Mouse (Mus musculus): ENCODE results near the gene Nol4l. TPM values are rescaled to one million over a fixed set of nuclear protein-coding genes. Genes with fewer than 3 reads are reported as not detected.

Gene Nol4l
- polyA plus RNA-seq (2015; fragmentation: Nextera tagmentation; extraction: Ambion mirVana), result 42.6 and 45.4 TPM in 2 replicates

- Histone ChIP-seq H3K4me1 (replicated peaks) (peaks cover 38% of the 10 kb centered on the region), H3K9me3 (no peaks in the 10 kb centered on the region), H3K9ac (peak within 1 kb of the TSS; percentile 86), H3K27me3 (no peaks in the 10 kb centered on the region), H3K27ac (replicated peaks) (peak within 1 kb of the TSS; percentile 89), H3K4me3 (peak within 1 kb of the TSS; percentile 98), H3K4me2 (peak within 1 kb of the TSS; percentile 93), H3K36me3 (no peaks in the 10 kb centered on the region)
- ATAC-seq (ENCODE audit: low FRiP score, low read depth), result peak; percentile 32
- under 1% methylated on average over 40 of the region's 86 CpGs for WGBS
These were observed at the start of gene Nol4l for GRCm38 (mm10) chr2:153529931-153530766. Gene Nol4l, minus strand, starts transcription at chr2:153529971.

GRCm38 (mm10) chr2:153577122-153577521 is 47.4 kb upstream of the Nol4l start:
- Histone ChIP-seq H3K4me1 (replicated peaks) (no peaks in the 10 kb centered on the region; the same call in 1 of the 2 replicates), H3K36me3 (no peaks in the 10 kb centered on the region), H3K27me3 (no peaks in the 10 kb centered on the region), H3K4me2 (no peak overlapping the region), H3K9ac (no peak overlapping the region), H3K4me3 (no peak overlapping the region), H3K27ac (replicated peaks) (no peak overlapping the region), H3K9me3 (no peaks in the 10 kb centered on the region)
- ATAC-seq (ENCODE audit: low FRiP score, low read depth), result no peak
- WGBS, result 37% methylated on average over 4 of the region's 4 CpGs

GRCm38 (mm10) chr2:153576150-153576549 is 46.4 kb upstream of the Nol4l start:
- Histone ChIP-seq H3K36me3 (no peaks in the 10 kb centered on the region), H3K9ac (no peak overlapping the region), H3K27me3 (no peaks in the 10 kb centered on the region), H3K4me3 (no peak overlapping the region), H3K4me1 (replicated peaks) (no peaks in the 10 kb centered on the region; the same call in 1 of the 2 replicates), H3K27ac (replicated peaks) (no peak overlapping the region), H3K9me3 (no peaks in the 10 kb centered on the region), H3K4me2 (no peak overlapping the region)
- WGBS, result 81% methylated on average over 3 of the region's 3 CpGs
- no peak for ATAC-seq (ENCODE audit: low FRiP score, low read depth)

GRCm38 (mm10) chr2:153575554-153575953 is 45.8 kb upstream of the Nol4l start:
- ATAC-seq (ENCODE audit: low FRiP score, low read depth), result no peak
- H3K4me2 ChIP-seq, result no peak overlapping the region
- 54% methylated on average over 6 of the region's 6 CpGs for WGBS
- no peaks in the 10 kb centered on the region for H3K9me3 ChIP-seq
- no peaks in the 10 kb centered on the region; the same call in 1 of the 2 replicates for H3K4me1 ChIP-seq (replicated peaks)
- H3K4me3 ChIP-seq, result no peak overlapping the region
- H3K9ac ChIP-seq, result no peak overlapping the region
- H3K27me3 ChIP-seq, result no peaks in the 10 kb centered on the region
- no peak overlapping the region for H3K27ac ChIP-seq (replicated peaks)
- H3K36me3 ChIP-seq, result no peaks in the 10 kb centered on the region

GRCm38 (mm10) chr2:153573101-153573500 is 43.3 kb upstream of the Nol4l start:
- Histone ChIP-seq H3K9me3 (no peaks in the 10 kb centered on the region), H3K36me3 (no peaks in the 10 kb centered on the region), H3K27ac (replicated peaks) (no peak overlapping the region), H3K4me2 (no peak overlapping the region), H3K4me1 (replicated peaks) (no peaks in the 10 kb centered on the region; the same call in 1 of the 2 replicates), H3K27me3 (no peaks in the 10 kb centered on the region), H3K4me3 (no peak overlapping the region), H3K9ac (no peak overlapping the region)
- ATAC-seq (ENCODE audit: low FRiP score, low read depth), result no peak
- 91% methylated on average over 9 of the region's 9 CpGs for WGBS

- 98% methylated on average over 6 of the region's 6 CpGs for WGBS
These were observed 38.8 kb upstream of the Nol4l start for GRCm38 (mm10) chr2:153568541-153568940.

GRCm38 (mm10) chr2:153568013-153568412 is 38.2 kb upstream of the Nol4l start:
- H3K9ac ChIP-seq, result no peak overlapping the region

More at GRCm38 (mm10) chr2:153568541-153568940, 38.8 kb upstream of the Nol4l start:
- H3K36me3 ChIP-seq, result no peaks in the 10 kb centered on the region
- no peak overlapping the region for H3K4me3 ChIP-seq
- ATAC-seq (ENCODE audit: low FRiP score, low read depth), result no peak
- no peaks in the 10 kb centered on the region for H3K9me3 ChIP-seq
- H3K4me2 ChIP-seq, result no peak overlapping the region
- H3K4me1 ChIP-seq (replicated peaks), result no peaks in the 10 kb centered on the region
- H3K27me3 ChIP-seq, result no peaks in the 10 kb centered on the region
- H3K9ac ChIP-seq, result no peak overlapping the region
- H3K27ac ChIP-seq (replicated peaks), result no peak overlapping the region

GRCm38 (mm10) chr2:153564343-153564742 is 34.6 kb upstream of the Nol4l start:
- Histone ChIP-seq H3K27me3 (no peaks in the 10 kb centered on the region), H3K4me2 (no peak overlapping the region), H3K27ac (replicated peaks) (no peak overlapping the region), H3K9ac (no peak overlapping the region), H3K36me3 (no peaks in the 10 kb centered on the region), H3K4me1 (replicated peaks) (peaks cover 24% of the 10 kb centered on the region), H3K9me3 (no peaks in the 10 kb centered on the region), H3K4me3 (no peak overlapping the region)
- WGBS, result 85% methylated on average over 3 of the region's 3 CpGs
- ATAC-seq (ENCODE audit: low FRiP score, low read depth), result no peak

More at GRCm38 (mm10) chr2:153568013-153568412, 38.2 kb upstream of the Nol4l start:
- H3K4me3 ChIP-seq, result no peak overlapping the region
- no peaks in the 10 kb centered on the region for H3K36me3 ChIP-seq
- H3K27ac ChIP-seq (replicated peaks), result no peak overlapping the region
- 88% methylated on average over 4 of the region's 4 CpGs for WGBS
- no peak for ATAC-seq (ENCODE audit: low FRiP score, low read depth)
- H3K27me3 ChIP-seq, result no peaks in the 10 kb centered on the region
- no peaks in the 10 kb centered on the region for H3K4me1 ChIP-seq (replicated peaks)
- no peak overlapping the region for H3K4me2 ChIP-seq
- H3K9me3 ChIP-seq, result no peaks in the 10 kb centered on the region

- Histone ChIP-seq H3K4me2 (peak overlapping the region; percentile 52; the same call in 1 of the 2 replicates), H3K9me3 (no peaks in the 10 kb centered on the region), H3K4me1 (replicated peaks) (peaks cover 27% of the 10 kb centered on the region), H3K27ac (replicated peaks) (peak overlapping the region; percentile 75), H3K4me3 (no peak overlapping the region), H3K27me3 (no peaks in the 10 kb centered on the region), H3K36me3 (no peaks in the 10 kb centered on the region), H3K9ac (no peak overlapping the region)
- no peak for ATAC-seq (ENCODE audit: low FRiP score, low read depth)
- 29% methylated on average over 5 of the region's 5 CpGs for WGBS
These were observed 31.8 kb upstream of the Nol4l start for GRCm38 (mm10) chr2:153561564-153561963.

GRCm38 (mm10) chr2:153560664-153561541 is 31.1 kb upstream of the Nol4l start:
- no peaks in the 10 kb centered on the region for H3K9me3 ChIP-seq
- peak overlapping the region; percentile 52 for H3K4me2 ChIP-seq
- peak overlapping the region; percentile 75 for H3K27ac ChIP-seq (replicated peaks)
- peak overlapping the region; percentile 14 for H3K4me3 ChIP-seq
- peak overlapping the region; percentile 21 for H3K9ac ChIP-seq
- H3K4me1 ChIP-seq (replicated peaks), result peaks cover 27% of the 10 kb centered on the region
- peak; percentile 85 for ATAC-seq (ENCODE audit: low FRiP score, low read depth)
- H3K36me3 ChIP-seq, result no peaks in the 10 kb centered on the region
- 7% methylated on average over 21 of the region's 21 CpGs for WGBS
- H3K27me3 ChIP-seq, result no peaks in the 10 kb centered on the region

- no peak overlapping the region for H3K4me3 ChIP-seq
- H3K36me3 ChIP-seq, result no peaks in the 10 kb centered on the region
- no peak for ATAC-seq (ENCODE audit: low FRiP score, low read depth)
- WGBS, result 45% methylated on average over 8 of the region's 8 CpGs
- no peaks in the 10 kb centered on the region for H3K9me3 ChIP-seq
- H3K9ac ChIP-seq, result no peak overlapping the region
- H3K4me1 ChIP-seq (replicated peaks), result peaks cover 27% of the 10 kb centered on the region
- H3K4me2 ChIP-seq, result no peak overlapping the region
- H3K27ac ChIP-seq (replicated peaks), result no peak overlapping the region
- H3K27me3 ChIP-seq, result no peaks in the 10 kb centered on the region
These were observed 29.9 kb upstream of the Nol4l start for GRCm38 (mm10) chr2:153559613-153560152.
